Mouse (Mus musculus): ENCODE measurements around the gene Fpr3. TPM values are rescaled to one million over a fixed set of nuclear protein-coding genes. Genes with fewer than 3 reads are reported as not detected.
"Not testable (repeated sequence)": the region's sequence is repeated elsewhere in the genome, so short reads cannot be mapped to it uniquely, and the experiment has no call there.

The Fpr3 gene
- polyA plus RNA-seq (2012; rRNA removed) (not detected in 2 replicates), polyA plus RNA-seq (2014; fragmentation: Nextera tagmentation; extraction: Ambion mirVana) (not detected in 2 replicates)

DNA sequence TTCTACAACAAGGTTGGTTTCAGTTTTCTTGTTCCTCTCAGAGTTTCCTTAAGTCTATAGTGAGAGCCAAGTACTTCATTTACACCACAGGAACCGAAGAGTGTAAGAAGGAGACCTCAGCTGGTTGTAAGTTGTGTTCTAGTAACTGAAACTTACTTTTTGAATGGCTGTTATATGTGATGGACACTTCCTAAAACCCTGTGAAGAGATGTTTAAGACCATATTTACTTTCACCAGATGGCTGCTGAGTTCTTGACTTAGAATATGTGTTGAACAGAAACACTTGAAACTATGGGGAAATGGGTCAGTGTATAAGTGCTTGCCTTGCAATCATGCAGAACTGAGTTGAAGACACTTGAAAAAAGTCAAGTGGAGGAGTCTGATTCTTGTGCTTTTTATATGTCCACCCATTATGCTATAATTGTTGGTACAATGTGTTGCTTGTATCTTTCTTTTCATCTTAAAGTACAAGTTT, at the start of gene Fpr3, which contains the start of gene Fpr2:
Fpr3 (plus strand) TSS at position 79 of the 475 bp plus-strand sequence.
Fpr2 (plus strand) TSS at position 51 of the 475 bp plus-strand sequence.
- Histone ChIP-seq H3K4me1 (ENCODE audit: control insufficient read depth, insufficient read depth, low read length) (no peaks in the 10 kb centered on the region), H3K27ac (replicated peaks; ENCODE audit: low read depth, low read length) (no peak within 1 kb of the TSS), H3K4me3 (replicated peaks; ENCODE audit: low read length) (no peak within 1 kb of the TSS), H3K36me3 (ENCODE audit: control insufficient read depth, insufficient read depth, low read length) (no peaks in the 10 kb centered on the region), H3K4me2 (replicated peaks; ENCODE audit: low read depth, low read length, severe bottlenecking) (no peak within 1 kb of the TSS), H3K27me3 (ENCODE audit: control insufficient read depth, insufficient read depth, low read length) (no peaks in the 10 kb centered on the region), H3K9ac (ENCODE audit: low read depth, low read length, severe bottlenecking) (no peak within 1 kb of the TSS), H3K9me3 (ENCODE audit: control insufficient read depth, low read length) (no peaks in the 10 kb centered on the region)
- ATAC-seq (ENCODE audit: low FRiP score, low read depth), result no peak
- TF ChIP-seq POLR2A (IDR thresholded peaks at IDR 0.05; ENCODE audit: borderline replicate concordance, extremely low read depth, insufficient read depth, insufficient read length), result no peak
- WGBS, result 59% methylated on average over 1 of the region's 1 CpGs
- DNase-seq (ENCODE audit: low spot score), result no peak

DNA sequence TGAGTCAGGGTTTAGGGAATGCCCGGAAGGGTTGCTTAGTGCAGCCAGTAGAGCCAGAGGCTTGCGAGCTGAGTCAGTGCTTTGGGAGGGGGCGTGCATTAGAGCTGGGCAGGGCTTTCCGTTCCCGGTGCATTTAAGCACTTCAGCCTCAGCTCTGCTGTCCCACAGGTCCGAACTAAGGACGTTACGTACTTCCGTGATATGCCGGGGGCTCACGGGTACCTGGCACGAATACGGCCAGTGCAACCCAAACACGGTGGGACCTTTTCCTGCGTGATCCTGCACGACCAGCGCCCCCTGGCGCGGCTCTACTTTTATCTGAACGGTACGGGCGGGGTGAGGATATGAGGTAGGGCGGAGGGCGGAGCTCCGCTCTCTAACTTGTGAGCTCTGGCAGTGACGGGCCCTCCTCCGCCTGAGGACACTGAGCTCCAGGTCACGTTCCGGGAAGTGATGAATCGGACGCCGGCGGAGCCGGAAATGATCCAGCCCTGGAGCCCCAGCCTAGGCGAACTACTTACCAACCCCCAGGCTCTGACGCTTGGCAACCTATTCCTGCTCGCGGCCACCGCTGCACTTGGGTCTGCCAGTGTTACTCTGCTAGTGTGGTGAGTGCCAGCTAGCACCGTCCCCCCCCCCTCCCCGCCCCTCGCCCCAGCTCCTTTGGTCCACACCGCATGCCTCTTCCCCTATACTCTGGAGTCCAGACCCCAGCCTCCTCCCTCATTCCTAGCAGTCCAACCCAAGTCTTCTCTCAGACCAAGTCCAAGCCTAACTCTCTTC, 49.5 kb upstream of the Fpr3 start:
- Histone ChIP-seq H3K27me3 (ENCODE audit: control insufficient read depth, insufficient read depth, low read length) (no peaks in the 10 kb centered on the region), H3K4me2 (replicated peaks; ENCODE audit: low read depth, low read length, severe bottlenecking) (peak overlapping the region; percentile 63), H3K27ac (replicated peaks; ENCODE audit: low read depth, low read length) (peak overlapping the region; percentile 75), H3K4me1 (ENCODE audit: control insufficient read depth, insufficient read depth, low read length) (peaks cover 39% of the 10 kb centered on the region), H3K4me3 (replicated peaks; ENCODE audit: low read length) (peak overlapping the region; percentile 37), H3K36me3 (ENCODE audit: control insufficient read depth, insufficient read depth, low read length) (peaks cover 81% of the 10 kb centered on the region), H3K9ac (ENCODE audit: low read depth, low read length, severe bottlenecking) (peak overlapping the region; percentile 38; the same call in 1 of the 2 replicates), H3K9me3 (ENCODE audit: control insufficient read depth, low read length) (no peaks in the 10 kb centered on the region)
- DNase-seq (ENCODE audit: low spot score), result peak; percentile 93
- TF ChIP-seq POLR2A (IDR thresholded peaks at IDR 0.05; ENCODE audit: borderline replicate concordance, extremely low read depth, insufficient read depth, insufficient read length), result no peak
- 1% methylated on average over 42 of the region's 43 CpGs for WGBS
- ATAC-seq (ENCODE audit: low FRiP score, low read depth), result peak; percentile 93

DNA sequence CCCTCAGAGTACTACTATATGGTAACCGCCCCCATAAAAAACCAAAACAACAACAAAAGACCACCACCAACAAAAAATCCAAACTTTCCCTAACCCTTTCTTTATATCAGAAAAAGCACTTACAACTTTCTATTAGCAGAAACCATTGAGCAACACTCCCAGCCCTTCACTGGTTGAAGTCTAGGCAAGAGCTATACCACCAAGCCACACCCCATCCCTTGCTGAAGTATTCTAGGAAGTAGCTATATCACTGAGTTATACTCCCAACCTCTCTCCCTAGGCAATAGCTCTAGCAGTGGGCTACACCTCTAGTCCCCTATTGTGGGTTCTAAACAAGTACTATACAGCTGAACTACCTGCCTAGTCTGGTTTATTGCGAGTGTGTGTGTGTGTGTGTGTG, 48.4 kb upstream of the Fpr3 start:
- ATAC-seq (ENCODE audit: low FRiP score, low read depth) (no peak), DNase-seq (ENCODE audit: low spot score) (no peak)
- Histone ChIP-seq H3K4me2 (replicated peaks; ENCODE audit: low read depth, low read length, severe bottlenecking) (no peak overlapping the region), H3K4me3 (replicated peaks; ENCODE audit: low read length) (no peak overlapping the region), H3K4me1 (ENCODE audit: control insufficient read depth, insufficient read depth, low read length) (peaks cover 35% of the 10 kb centered on the region), H3K36me3 (ENCODE audit: control insufficient read depth, insufficient read depth, low read length) (peaks cover 70% of the 10 kb centered on the region), H3K27me3 (ENCODE audit: control insufficient read depth, insufficient read depth, low read length) (no peaks in the 10 kb centered on the region), H3K9ac (ENCODE audit: low read depth, low read length, severe bottlenecking) (no peak overlapping the region), H3K9me3 (ENCODE audit: control insufficient read depth, low read length) (no peaks in the 10 kb centered on the region), H3K27ac (replicated peaks; ENCODE audit: low read depth, low read length) (no peak overlapping the region)
- no peak for TF ChIP-seq POLR2A (IDR thresholded peaks at IDR 0.05; ENCODE audit: borderline replicate concordance, extremely low read depth, insufficient read depth, insufficient read length)
- 91% methylated on average over 2 of the region's 2 CpGs for whole genome bisulfite sequencing

DNA sequence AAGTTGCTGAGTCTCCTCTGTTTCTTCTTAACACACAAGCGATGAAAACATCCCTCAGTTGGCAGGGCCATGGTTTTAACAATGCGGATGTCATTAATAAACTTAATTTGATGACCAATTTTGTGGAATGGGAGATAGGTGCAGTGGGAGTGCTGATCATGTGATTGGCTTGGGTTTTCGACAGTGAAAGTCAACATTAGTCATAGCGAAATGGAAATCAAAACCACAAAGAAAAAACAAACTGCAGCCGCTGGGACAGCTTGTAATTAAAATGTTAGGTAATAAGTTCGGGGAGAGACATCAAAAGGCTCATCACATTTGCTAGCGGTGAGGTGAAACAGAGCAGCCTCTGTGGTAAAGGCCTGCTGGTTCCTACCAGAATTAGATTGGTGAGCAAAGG, 46.9 kb upstream of the Fpr3 start:
- no peak for ATAC-seq (ENCODE audit: low FRiP score, low read depth)
- peaks cover 60% of the 10 kb centered on the region for H3K36me3 ChIP-seq (ENCODE audit: control insufficient read depth, insufficient read depth, low read length)
- H3K27ac ChIP-seq (replicated peaks; ENCODE audit: low read depth, low read length), result no peak overlapping the region
- no peak overlapping the region for H3K4me2 ChIP-seq (replicated peaks; ENCODE audit: low read depth, low read length, severe bottlenecking)
- WGBS, result 90% methylated on average over 7 of the region's 7 CpGs
- H3K9me3 ChIP-seq (ENCODE audit: control insufficient read depth, low read length), result no peaks in the 10 kb centered on the region
- H3K9ac ChIP-seq (ENCODE audit: low read depth, low read length, severe bottlenecking), result no peak overlapping the region
- TF ChIP-seq POLR2A (IDR thresholded peaks at IDR 0.05; ENCODE audit: borderline replicate concordance, extremely low read depth, insufficient read depth, insufficient read length), result no peak
- H3K4me3 ChIP-seq (replicated peaks; ENCODE audit: low read length), result no peak overlapping the region
- no peaks in the 10 kb centered on the region for H3K27me3 ChIP-seq (ENCODE audit: control insufficient read depth, insufficient read depth, low read length)
- DNase-seq (ENCODE audit: low spot score), result no peak
- H3K4me1 ChIP-seq (ENCODE audit: control insufficient read depth, insufficient read depth, low read length), result peaks cover 21% of the 10 kb centered on the region

DNA sequence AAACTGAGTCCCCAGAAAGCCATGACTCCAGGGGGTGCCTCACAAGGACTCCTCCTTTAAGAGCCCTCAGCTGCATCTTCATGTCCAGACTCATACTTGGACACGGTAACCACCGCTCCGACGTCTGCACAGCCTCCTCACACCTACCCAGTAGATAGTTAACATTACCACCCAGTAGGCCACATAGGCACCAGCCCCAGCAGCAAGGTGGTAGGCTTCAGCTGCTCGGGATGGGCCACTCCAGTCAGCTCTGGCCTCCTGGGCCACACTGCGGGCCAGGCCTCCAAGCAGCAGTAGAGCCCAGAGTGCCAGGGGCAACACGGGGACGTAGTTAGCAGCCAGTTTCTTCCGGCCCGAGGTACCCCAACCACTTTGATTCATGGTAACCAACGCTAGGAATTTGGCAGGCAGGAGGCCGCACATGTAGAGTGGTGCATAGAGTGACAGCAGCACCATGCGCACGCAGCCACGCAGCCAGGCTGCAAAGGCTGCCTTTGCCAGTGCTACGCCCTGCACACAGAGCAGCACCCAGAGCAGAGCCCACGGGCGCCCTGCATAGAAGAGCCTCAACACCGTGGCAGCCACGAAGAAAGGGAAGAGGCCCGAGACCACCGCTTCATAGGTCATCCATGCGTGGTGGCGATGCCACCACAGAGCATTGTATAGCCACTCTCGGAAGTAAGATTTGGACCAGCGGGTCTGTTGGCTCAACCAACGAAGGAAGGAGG, 44.0 kb upstream of the Fpr3 start:
- Histone ChIP-seq H3K27ac (replicated peaks; ENCODE audit: low read depth, low read length) (no peak overlapping the region), H3K4me3 (replicated peaks; ENCODE audit: low read length) (no peak overlapping the region), H3K9ac (ENCODE audit: low read depth, low read length, severe bottlenecking) (no peak overlapping the region), H3K4me2 (replicated peaks; ENCODE audit: low read depth, low read length, severe bottlenecking) (no peak overlapping the region), H3K36me3 (ENCODE audit: control insufficient read depth, insufficient read depth, low read length) (peaks cover 46% of the 10 kb centered on the region), H3K4me1 (ENCODE audit: control insufficient read depth, insufficient read depth, low read length) (no peaks in the 10 kb centered on the region; the same call in 1 of the 2 replicates), H3K9me3 (ENCODE audit: control insufficient read depth, low read length) (no peaks in the 10 kb centered on the region), H3K27me3 (ENCODE audit: control insufficient read depth, insufficient read depth, low read length) (no peaks in the 10 kb centered on the region)
- no peak for TF ChIP-seq POLR2A (IDR thresholded peaks at IDR 0.05; ENCODE audit: borderline replicate concordance, extremely low read depth, insufficient read depth, insufficient read length)
- WGBS, result 72% methylated on average over 27 of the region's 27 CpGs
- ATAC-seq (ENCODE audit: low FRiP score, low read depth), result no peak
- DNase-seq (ENCODE audit: low spot score), result no peak

DNA sequence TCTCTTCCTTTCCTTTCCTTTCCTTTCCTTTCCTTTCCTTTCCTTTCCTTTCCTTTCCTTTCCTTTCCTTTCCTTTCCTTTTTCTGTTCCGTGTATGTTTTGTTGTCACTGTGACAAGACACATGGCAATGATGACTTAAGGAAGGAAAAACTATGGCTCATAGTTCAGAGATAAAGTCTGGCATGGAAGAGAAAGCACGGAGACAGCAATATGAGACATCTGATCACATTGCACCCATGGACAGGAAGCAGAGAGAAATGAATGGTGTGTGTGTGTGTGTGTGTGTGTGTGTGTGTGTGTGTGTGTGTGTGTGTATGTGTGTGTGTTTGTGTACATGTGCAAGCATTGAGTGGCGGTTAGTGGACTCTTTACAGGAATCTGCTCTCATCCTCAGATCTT, 43.0 kb upstream of the Fpr3 start:
- not testable (repeated sequence) for H3K27ac ChIP-seq (replicated peaks; ENCODE audit: low read depth, low read length); ATAC-seq (ENCODE audit: low FRiP score, low read depth); H3K9me3 ChIP-seq (ENCODE audit: control insufficient read depth, low read length); H3K4me3 ChIP-seq (replicated peaks; ENCODE audit: low read length); DNase-seq (ENCODE audit: low spot score); H3K27me3 ChIP-seq (ENCODE audit: control insufficient read depth, insufficient read depth, low read length); H3K9ac ChIP-seq (ENCODE audit: low read depth, low read length, severe bottlenecking); H3K4me1 ChIP-seq (ENCODE audit: control insufficient read depth, insufficient read depth, low read length); H3K4me2 ChIP-seq (replicated peaks; ENCODE audit: low read depth, low read length, severe bottlenecking)
- peaks cover 46% of the 10 kb centered on the region for H3K36me3 ChIP-seq (ENCODE audit: control insufficient read depth, insufficient read depth, low read length)
- 91% methylated on average over 3 of the region's 3 CpGs for WGBS
